Mouse (Mus musculus) spleen, adult 2 months (tissue): ENCODE measurements around the gene Yju2. TPM values are rescaled to one million over a fixed set of nuclear protein-coding genes. Genes with fewer than 3 reads are reported as not detected.

ENCODE experiments used
- DNase-seq, 2 experiments: peaks; one replicate each; pipeline versions ENCODE4 v3.0.0 to v3.0.0-alpha.2; 2012 to 2021; ENCODE audit warnings: low spot score in 2 of 2, low read depth in 1 of 2
- H3K27ac ChIP-seq: fragments of 200-500 bp; 2 replicates; pipeline ENCODE4 v1.5.1; 2012; ENCODE audit warnings: low read length, inconsistent platforms; ENCODE audit not compliant: insufficient read depth
- H3K27me3 ChIP-seq: fragments of 200-500 bp; 2 replicates; pipeline ENCODE4 v1.6.1; 2012; ENCODE audit warnings: mild to moderate bottlenecking, moderate library complexity, low read length, inconsistent platforms; ENCODE audit not compliant: control insufficient read depth, insufficient read depth
- H3K36me3 ChIP-seq: fragments of 200-500 bp; 2 replicates; pipeline ENCODE4 v1.6.1; 2012; ENCODE audit warnings: mild to moderate bottlenecking, low read length, inconsistent platforms; ENCODE audit not compliant: control insufficient read depth, insufficient read depth
- H3K4me1 ChIP-seq: fragments of 200-500 bp; 2 replicates; pipeline ENCODE4 v1.6.1; 2011; ENCODE audit warnings: inconsistent platforms; ENCODE audit not compliant: control insufficient read depth, insufficient read depth, insufficient read length
- H3K4me3 ChIP-seq: fragments of 200-500 bp; 2 replicates; pipeline ENCODE4 v1.5.1; 2011; ENCODE audit warnings: mild to moderate bottlenecking, inconsistent platforms; ENCODE audit not compliant: insufficient read depth, insufficient read length; ENCODE audit errors: extremely low read depth
- CTCF ChIP-seq: fragments of 200-500 bp; IDR thresholded peaks from 2 replicates; pipeline ENCODE4 v1.5.1; 2011; ENCODE audit warnings: mild to moderate bottlenecking, inconsistent platforms; ENCODE audit not compliant: insufficient read depth, insufficient read length, insufficient replicate concordance; ENCODE audit errors: extremely low read depth
- POLR2A ChIP-seq: fragments of 200-500 bp; IDR thresholded peaks from 2 replicates; pipeline ENCODE4 v1.6.1; 2011; ENCODE audit warnings: low read depth, low read length, inconsistent platforms
- WGBS: fragments of 180-500 bp; shearing (Covaris S2); methylation state at CpG from one replicate; pipeline ENCODE4 v1.1.7; 2018; 5-methylcytosine and 5-hydroxymethylcytosine counted together
- polyA plus RNA-seq: library from polyadenylated mRNA; depleted of rRNA; stranded (reverse); fragments of >200 nt; gene quantifications from 2 replicates; pipeline ENCODE4 v1.2.3, GENCODE M21; 2012

Yju2 gene
- polyA plus RNA-seq, 1 experiment = 8.2 TPM

DNA sequence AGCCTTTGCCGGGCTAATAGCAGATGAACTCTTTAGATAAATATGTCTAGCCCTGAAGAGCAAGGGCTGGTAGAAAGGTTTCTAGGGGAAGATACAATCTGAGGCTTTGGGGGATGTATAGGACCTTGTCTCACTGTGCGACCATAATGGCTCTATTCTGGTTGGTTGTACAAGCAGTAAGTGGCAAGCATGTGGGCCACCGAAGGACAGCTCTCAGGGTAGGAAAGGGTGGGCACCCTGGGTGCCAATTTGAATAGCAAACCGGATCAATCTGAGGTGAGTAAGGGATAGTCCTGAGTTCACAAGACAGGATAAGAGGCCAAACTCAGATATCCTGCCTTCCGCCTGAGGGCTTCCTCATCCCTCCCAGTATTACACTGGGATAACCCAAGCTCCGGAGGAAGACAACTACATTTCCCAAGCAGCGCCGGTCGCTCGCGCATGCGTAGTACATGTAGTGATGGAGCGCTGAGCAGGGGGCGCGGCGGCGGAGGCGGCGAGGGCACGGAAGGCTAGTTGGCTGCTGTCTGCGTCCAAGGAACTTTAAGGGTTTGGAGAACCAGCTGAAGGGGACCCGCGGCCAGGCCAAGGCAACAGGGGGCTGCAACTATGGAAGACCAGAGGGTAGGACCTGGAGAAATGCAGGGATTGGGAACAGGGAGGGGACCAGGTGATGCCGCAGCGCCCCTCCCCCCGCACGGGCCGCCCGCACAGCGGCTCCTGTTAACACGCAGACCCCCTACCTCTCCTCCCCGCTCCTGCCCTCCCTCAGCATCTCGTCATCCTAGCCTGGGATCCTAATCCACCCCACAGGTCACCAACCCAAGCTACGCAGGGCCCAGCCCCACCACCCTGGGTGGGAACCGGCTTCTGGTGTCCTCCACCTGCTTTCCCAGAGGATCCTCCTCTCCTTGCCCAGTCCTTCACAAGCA lies 27.4 kb downstream of the Yju2 start, which contains the start of gene Fsd1:
TSS of gene Fsd1 (plus strand) at position 480 of the 932 bp plus-strand sequence.
- no peaks in the 10 kb centered on the region for H3K36me3 ChIP-seq
- no peak within 1 kb of the TSS for H3K27ac ChIP-seq
- no peak for DNase-seq
- H3K27me3 ChIP-seq = peaks cover 5% of the 10 kb centered on the region; the same call in 1 of the 2 replicates
- 15% methylated on average over 34 of the region's 35 CpGs for WGBS
- TF ChIP-seq POLR2A = no peak
- no peak for TF ChIP-seq CTCF
- no peak within 1 kb of the TSS for H3K4me3 ChIP-seq
- peaks cover 2% of the 10 kb centered on the region; the same call in 1 of the 2 replicates for H3K4me1 ChIP-seq

GRCm38 (mm10) chr17:55990278-55990898 lies 31.5 kb downstream of the Yju2 start:
- Histone ChIP-seq H3K4me1 (peaks cover 2% of the 10 kb centered on the region; the same call in 1 of the 2 replicates), H3K27ac (no peak overlapping the region), H3K36me3 (no peaks in the 10 kb centered on the region), H3K4me3 (no peak overlapping the region), H3K27me3 (peaks cover 5% of the 10 kb centered on the region; the same call in 1 of the 2 replicates)
- TF ChIP-seq CTCF (no peak), POLR2A (no peak)
- no peak for DNase-seq
- 87% methylated on average over 8 of the region's 8 CpGs for WGBS

DNA sequence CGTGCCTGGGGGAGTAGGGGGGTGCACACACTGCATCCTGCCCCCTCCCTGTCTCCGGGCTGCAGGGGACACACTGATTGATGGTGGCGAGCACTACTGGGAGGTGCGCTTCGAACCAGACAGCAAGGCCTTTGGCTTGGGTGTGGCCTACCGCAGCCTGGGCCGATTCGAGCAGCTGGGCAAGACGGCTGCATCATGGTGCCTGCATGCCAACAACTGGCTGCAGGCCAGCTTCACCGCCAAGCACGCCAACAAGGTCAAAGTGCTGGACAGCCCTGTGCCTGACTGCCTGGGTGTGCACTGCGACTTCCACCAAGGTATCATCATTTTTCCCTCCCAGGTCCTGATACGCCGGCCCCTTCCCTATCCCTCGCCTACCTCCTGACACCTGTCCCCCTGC lies 37.1 kb downstream of the Yju2 start:
- TF ChIP-seq POLR2A (no peak), CTCF (no peak)
- no peak overlapping the region for H3K27ac ChIP-seq
- H3K4me3 ChIP-seq = no peak overlapping the region
- no peak for DNase-seq
- WGBS = 90% methylated on average over 15 of the region's 15 CpGs
- H3K4me1 ChIP-seq = no peaks in the 10 kb centered on the region
- H3K27me3 ChIP-seq = no peaks in the 10 kb centered on the region
- H3K36me3 ChIP-seq = no peaks in the 10 kb centered on the region

- no peak overlapping the region for H3K4me3 ChIP-seq
- no peak for DNase-seq
- TF ChIP-seq CTCF (no peak), POLR2A (no peak)
- no peaks in the 10 kb centered on the region for H3K27me3 ChIP-seq
- no peak overlapping the region for H3K27ac ChIP-seq
- H3K36me3 ChIP-seq = no peaks in the 10 kb centered on the region
- H3K4me1 ChIP-seq = no peaks in the 10 kb centered on the region
- WGBS = 36% methylated on average over 30 of the region's 30 CpGs
Measured at GRCm38 (mm10) chr17:55999794-56000499, 41.0 kb downstream of the Yju2 start.

DNA sequence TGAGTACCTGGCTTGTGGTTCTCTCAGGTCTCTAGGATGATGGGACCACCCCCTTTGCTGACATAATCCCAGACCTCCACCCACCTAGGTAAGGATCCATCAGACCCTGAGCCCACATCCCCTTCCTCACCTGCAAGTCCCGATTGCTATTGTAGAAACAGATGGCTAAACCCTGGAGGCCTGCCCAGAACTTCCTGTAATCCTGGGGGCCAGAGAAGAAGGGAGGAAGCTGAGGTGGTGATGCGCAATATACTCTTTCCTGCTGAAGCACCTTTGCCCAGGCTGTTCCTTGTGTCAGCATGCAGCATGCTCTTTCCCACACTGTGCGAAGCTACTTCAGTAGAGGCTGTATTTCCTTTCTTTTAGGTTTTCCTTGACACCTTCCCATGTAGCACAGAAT lies 44.1 kb downstream of the Yju2 start:
- H3K4me1 ChIP-seq = no peaks in the 10 kb centered on the region
- WGBS = 44% methylated on average over 3 of the region's 3 CpGs
- H3K27ac ChIP-seq = no peak overlapping the region
- TF ChIP-seq POLR2A (no peak), CTCF (no peak)
- no peak overlapping the region for H3K4me3 ChIP-seq
- no peaks in the 10 kb centered on the region for H3K36me3 ChIP-seq
- H3K27me3 ChIP-seq = no peaks in the 10 kb centered on the region
- no peak for DNase-seq

DNA sequence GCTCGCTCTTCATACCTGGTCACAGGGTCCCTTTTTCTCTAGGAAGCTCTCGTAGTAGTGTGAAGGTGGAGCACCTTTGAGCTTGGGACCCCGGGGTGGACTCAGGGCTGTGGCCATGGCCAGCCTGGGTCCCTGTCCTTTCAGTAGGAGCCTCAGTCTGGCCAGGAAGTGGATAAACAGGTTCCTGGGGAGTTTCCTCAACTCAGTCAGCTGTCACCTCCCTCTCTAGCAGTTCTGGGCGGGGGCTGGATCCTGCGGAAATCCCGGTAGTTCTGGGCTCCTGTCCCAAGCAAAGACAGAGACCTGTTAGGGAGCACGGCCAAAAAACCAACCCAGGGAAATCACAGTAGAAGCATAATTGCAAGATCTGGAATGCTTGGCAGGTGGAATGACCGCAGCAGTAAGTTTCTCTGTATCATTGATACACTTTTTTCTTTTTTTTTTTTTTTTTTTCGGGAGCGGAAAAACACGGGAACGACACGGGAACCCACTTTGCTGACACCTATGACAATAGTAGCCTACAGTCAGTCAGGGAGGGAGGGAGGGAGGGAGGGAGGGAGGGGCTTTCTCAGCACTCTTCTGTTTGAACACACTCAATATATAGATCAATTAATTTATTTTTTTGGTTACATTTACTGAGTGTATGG lies 46.6 kb downstream of the Yju2 start, which contains the start of the genes Stap2 and Mpnd:
TSS of gene Stap2 (minus strand) at position 170 of the 647 bp plus-strand sequence.
TSS of gene Mpnd (plus strand) at position 297 of the 647 bp plus-strand sequence.
- TF ChIP-seq CTCF (no peak), POLR2A (no peak)
- Histone ChIP-seq H3K4me1 (peaks cover 9% of the 10 kb centered on the region; the same call in 1 of the 2 replicates), H3K36me3 (no peaks in the 10 kb centered on the region), H3K4me3 (peak within 1 kb of the TSS; percentile 2; the same call in 1 of the 2 replicates), H3K27me3 (no peaks in the 10 kb centered on the region), H3K27ac (no peak within 1 kb of the TSS)
- DNase-seq = peak in 1 of 2 experiments; percentile 69
- 50% methylated on average over 12 of the region's 13 CpGs for WGBS
